Mouse (Mus musculus): Measurements from ENCODE around the gene Cyb561a3. TPM values are rescaled to one million over a fixed set of nuclear protein-coding genes. Genes with fewer than 3 reads are reported as not detected.

Cyb561a3 gene
- polyA plus RNA-seq, 1 experiment from 2014 or later: 13.5 TPM

DNA sequence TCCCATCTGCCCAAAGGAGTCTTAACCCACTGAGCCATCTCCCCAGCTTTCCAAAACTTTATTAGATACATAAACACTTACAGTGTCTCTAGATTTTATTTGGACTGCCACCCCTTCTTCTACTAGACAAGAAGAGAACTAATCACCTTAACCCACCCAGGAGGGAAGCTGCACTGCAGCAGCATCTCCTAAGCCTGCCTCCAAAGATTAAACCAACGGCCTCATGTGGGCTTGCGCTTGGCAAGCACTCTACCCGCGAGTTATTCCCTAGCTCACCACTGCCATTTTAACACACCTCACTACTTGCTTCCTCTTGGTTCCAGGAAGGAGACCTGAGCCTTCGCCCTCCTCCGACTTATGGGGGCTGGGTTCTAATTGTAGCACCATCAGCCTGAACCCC, 12.7 kb upstream of the Cyb561a3 start:
- Histone ChIP-seq H3K9me3 (replicated peaks) (no peaks in the 10 kb centered on the region), H3K27me3 (replicated peaks) (no peaks in the 10 kb centered on the region), H3K27ac (ENCODE audit: poor library complexity, severe bottlenecking) (no peak overlapping the region), H3K9ac (no peak overlapping the region), H3K4me2 (no peak overlapping the region), H3K4me3 (no peak overlapping the region), H3K36me3 (peaks cover 13% of the 10 kb centered on the region), H3K4me1 (replicated peaks) (peaks cover 16% of the 10 kb centered on the region)
- 78% methylated on average over 6 of the region's 6 CpGs for WGBS
- no peak for ATAC-seq (ENCODE audit: insufficient number of reproducible peaks, low FRiP score)

DNA sequence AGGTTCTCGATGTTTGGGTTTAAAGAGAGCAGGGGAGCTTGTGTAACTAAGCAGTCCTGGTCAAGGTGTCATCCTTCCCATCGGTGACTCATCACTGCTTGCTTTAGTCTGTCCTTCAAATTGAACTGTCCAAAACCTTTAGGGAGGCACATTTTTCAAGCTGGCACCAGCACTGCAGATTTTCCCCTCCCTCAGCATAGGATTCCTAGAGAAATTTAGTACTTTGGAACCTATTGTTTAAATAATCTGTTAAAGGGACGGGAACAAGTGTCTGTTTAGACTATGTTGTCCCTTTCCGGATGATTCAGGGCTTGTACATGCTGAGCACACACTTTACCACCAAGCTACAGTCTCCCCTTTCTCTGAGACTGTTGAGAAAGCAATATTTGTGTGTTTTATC, 11.8 kb upstream of the Cyb561a3 start:
- Histone ChIP-seq H3K4me1 (replicated peaks) (peaks cover 16% of the 10 kb centered on the region), H3K27me3 (replicated peaks) (no peaks in the 10 kb centered on the region), H3K36me3 (peaks cover 22% of the 10 kb centered on the region), H3K27ac (ENCODE audit: poor library complexity, severe bottlenecking) (no peak overlapping the region), H3K4me3 (no peak overlapping the region), H3K9me3 (replicated peaks) (no peaks in the 10 kb centered on the region), H3K9ac (no peak overlapping the region), H3K4me2 (no peak overlapping the region)
- no peak for ATAC-seq (ENCODE audit: insufficient number of reproducible peaks, low FRiP score)
- WGBS: 61% methylated on average over 4 of the region's 4 CpGs

DNA sequence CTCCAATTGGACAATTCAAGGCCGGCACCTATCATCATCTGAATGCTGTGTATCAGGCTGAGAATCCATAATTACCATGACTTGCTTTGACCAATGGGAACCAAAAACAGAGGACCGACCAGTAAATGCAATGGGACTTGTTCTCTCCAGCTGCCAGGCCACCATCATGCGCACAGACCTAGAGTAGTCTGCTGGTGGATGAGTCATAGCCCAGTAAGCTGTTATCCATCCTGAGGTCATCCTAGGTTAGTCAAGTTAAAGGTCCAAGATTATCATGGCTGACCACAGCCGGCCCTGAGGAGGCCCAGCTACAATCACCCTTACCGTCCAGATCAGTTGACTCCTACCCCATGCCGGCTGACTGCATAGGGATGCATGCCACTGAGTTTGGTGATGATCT, 7.3 kb upstream of the Cyb561a3 start:
- WGBS: 86% methylated on average over 6 of the region's 6 CpGs
- peaks cover 62% of the 10 kb centered on the region for H3K36me3 ChIP-seq

DNA sequence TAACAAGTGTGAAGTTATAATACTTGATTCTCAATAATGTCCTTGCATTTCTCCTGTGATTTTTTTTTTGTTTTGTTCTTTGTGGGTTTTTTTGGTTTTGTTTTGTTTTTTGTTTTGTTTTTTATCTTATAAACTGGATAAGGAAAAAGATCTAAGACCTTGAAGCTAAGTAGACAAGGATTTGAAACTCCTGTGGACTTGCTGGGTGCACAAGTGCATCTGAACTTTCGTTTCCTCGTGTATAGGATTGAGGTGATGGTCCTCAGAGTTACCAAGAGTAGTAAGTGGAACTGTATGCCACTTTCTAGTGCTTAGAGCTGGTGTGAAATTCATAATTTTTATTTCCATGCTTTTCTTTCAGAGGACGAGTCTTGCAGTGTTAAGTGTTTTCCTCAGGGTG, 3.1 kb downstream of the Cyb561a3 start:
- Histone ChIP-seq H3K4me1 (replicated peaks) (peaks cover 16% of the 10 kb centered on the region), H3K27ac (ENCODE audit: poor library complexity, severe bottlenecking) (no peak overlapping the region), H3K4me2 (no peak overlapping the region), H3K9me3 (replicated peaks) (no peaks in the 10 kb centered on the region), H3K9ac (no peak overlapping the region), H3K27me3 (replicated peaks) (no peaks in the 10 kb centered on the region), H3K4me3 (no peak overlapping the region), H3K36me3 (peaks cover 20% of the 10 kb centered on the region)
- 75% methylated on average over 3 of the region's 3 CpGs for WGBS
- no peak for ATAC-seq (ENCODE audit: insufficient number of reproducible peaks, low FRiP score)

More for the DNA sequence above, 7.3 kb upstream of the Cyb561a3 start:
- H3K4me1 ChIP-seq (replicated peaks): no peaks in the 10 kb centered on the region
- no peak overlapping the region for H3K4me3 ChIP-seq
- H3K4me2 ChIP-seq: no peak overlapping the region
- ATAC-seq (ENCODE audit: insufficient number of reproducible peaks, low FRiP score): no peak
- H3K9ac ChIP-seq: no peak overlapping the region
- H3K27me3 ChIP-seq (replicated peaks): no peaks in the 10 kb centered on the region
- no peaks in the 10 kb centered on the region for H3K9me3 ChIP-seq (replicated peaks)
- H3K27ac ChIP-seq (ENCODE audit: poor library complexity, severe bottlenecking): no peak overlapping the region

DNA sequence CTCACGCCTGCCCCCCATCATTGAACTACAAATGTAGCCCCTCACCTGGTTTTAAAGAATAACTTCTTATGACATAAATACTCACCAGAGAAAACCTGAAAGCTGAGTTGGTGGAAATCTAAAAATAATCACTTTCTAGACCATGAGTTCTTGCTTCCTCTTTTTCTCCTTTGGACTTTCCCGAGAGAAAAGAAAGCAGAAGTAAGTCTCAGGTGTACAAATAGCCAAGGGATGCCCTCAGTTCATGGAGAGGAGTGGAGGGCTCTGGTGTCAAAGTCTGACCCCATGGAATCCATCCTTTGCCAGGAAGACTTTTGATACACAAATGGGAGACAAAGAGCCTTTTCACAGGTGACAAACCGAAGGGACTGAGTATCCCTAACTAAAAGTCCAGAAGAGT, 3.8 kb downstream of the Cyb561a3 start:
- Histone ChIP-seq H3K9me3 (replicated peaks) (no peaks in the 10 kb centered on the region), H3K36me3 (peaks cover 22% of the 10 kb centered on the region)
- no peak for ATAC-seq (ENCODE audit: insufficient number of reproducible peaks, low FRiP score)

DNA sequence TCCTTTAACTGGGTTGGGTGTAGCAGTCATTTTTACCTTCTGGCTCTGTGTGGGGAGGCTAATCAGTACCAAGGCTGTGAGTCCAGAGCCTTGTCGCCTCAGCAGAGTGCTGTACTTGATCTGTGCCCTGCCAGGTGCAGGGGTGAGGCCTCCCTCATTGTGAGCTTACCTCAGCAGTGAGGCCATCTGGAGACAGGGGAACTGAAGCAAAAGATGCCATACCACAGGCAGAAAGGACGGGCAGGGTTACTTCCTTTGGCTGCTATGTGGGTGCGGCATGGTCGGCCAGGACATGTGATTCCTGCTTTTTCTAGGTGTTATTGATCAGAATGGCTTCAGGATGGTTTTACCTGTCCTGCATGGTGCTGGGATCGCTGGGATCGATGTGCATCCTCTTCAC, 5.0 kb downstream of the Cyb561a3 start:
- no peak overlapping the region for H3K27ac ChIP-seq (ENCODE audit: poor library complexity, severe bottlenecking)
- H3K4me1 ChIP-seq (replicated peaks): peaks cover 12% of the 10 kb centered on the region
- H3K4me3 ChIP-seq: no peak overlapping the region
- H3K36me3 ChIP-seq: peaks cover 22% of the 10 kb centered on the region
- H3K27me3 ChIP-seq (replicated peaks): no peaks in the 10 kb centered on the region
- no peak overlapping the region for H3K4me2 ChIP-seq
- no peak for ATAC-seq (ENCODE audit: insufficient number of reproducible peaks, low FRiP score)
- WGBS: 80% methylated on average over 6 of the region's 6 CpGs
- no peaks in the 10 kb centered on the region for H3K9me3 ChIP-seq (replicated peaks)
- H3K9ac ChIP-seq: no peak overlapping the region; the same call in 1 of the 2 replicates

More for the DNA sequence above, 3.8 kb downstream of the Cyb561a3 start:
- no peak overlapping the region for H3K9ac ChIP-seq
- no peak overlapping the region for H3K4me3 ChIP-seq
- WGBS: 64% methylated on average over 3 of the region's 3 CpGs
- H3K27me3 ChIP-seq (replicated peaks): no peaks in the 10 kb centered on the region
- peaks cover 16% of the 10 kb centered on the region for H3K4me1 ChIP-seq (replicated peaks)
- H3K27ac ChIP-seq (ENCODE audit: poor library complexity, severe bottlenecking): no peak overlapping the region
- no peak overlapping the region for H3K4me2 ChIP-seq

DNA sequence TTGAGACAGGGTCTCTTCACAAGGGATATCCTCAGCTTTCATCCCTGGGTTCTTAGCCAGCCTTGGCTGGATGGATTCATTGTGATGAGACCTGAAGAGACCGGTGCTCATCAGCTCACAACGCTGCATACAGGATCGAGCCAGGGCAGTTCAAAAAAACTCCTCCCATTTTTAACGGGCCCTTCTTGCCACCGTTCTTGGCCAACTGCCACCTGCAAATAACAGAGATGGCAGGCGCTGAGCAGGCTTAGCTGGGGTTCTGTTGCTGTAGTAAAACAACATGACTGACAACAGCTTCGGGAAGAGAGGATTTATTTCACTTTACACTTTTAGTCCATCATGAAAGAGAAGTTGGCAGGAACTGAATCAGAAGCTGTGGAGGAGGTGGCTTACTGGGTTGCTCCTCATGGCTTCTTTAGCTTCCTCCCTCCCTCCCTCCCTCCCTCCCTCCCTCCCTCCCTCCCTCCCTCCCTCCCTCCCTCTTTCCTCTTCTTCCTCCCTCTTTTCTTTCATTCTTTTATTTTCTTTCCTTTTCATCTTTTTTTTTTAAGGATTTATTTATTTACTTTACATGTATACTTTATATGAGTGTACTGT, 6.7 kb downstream of the Cyb561a3 start:
- Histone ChIP-seq H3K4me1 (replicated peaks) (peaks cover 3% of the 10 kb centered on the region; the same call in 1 of the 2 replicates), H3K4me2 (no peak overlapping the region), H3K9me3 (replicated peaks) (no peaks in the 10 kb centered on the region), H3K27me3 (replicated peaks) (no peaks in the 10 kb centered on the region), H3K9ac (no peak overlapping the region), H3K4me3 (no peak overlapping the region), H3K27ac (ENCODE audit: poor library complexity, severe bottlenecking) (no peak overlapping the region), H3K36me3 (peaks cover 32% of the 10 kb centered on the region)
- WGBS: 64% methylated on average over 7 of the region's 7 CpGs
- no peak for ATAC-seq (ENCODE audit: insufficient number of reproducible peaks, low FRiP score)

DNA sequence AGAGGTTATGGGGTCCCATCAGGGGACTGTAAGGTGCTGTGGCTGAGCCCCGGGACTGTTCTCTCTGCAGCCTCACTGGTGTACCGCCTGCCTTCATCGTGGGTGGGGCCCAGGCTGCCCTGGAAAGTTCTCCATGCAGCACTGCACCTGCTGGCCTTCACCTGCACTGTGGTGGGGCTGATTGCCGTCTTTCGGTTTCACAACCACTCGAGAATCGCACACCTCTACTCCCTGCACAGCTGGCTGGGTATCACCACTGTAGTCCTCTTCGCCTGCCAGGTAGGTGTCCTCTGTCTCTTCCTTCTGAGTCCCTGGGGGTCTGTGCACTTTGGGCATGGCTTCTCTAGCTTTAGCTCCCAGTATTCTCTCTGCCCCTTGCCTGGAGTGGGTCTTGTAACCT, 8.1 kb downstream of the Cyb561a3 start:
- Histone ChIP-seq H3K9ac (no peak overlapping the region), H3K27me3 (replicated peaks) (no peaks in the 10 kb centered on the region), H3K4me2 (no peak overlapping the region), H3K4me1 (replicated peaks) (no peaks in the 10 kb centered on the region), H3K27ac (ENCODE audit: poor library complexity, severe bottlenecking) (no peak overlapping the region), H3K9me3 (replicated peaks) (no peaks in the 10 kb centered on the region), H3K4me3 (no peak overlapping the region), H3K36me3 (peaks cover 38% of the 10 kb centered on the region)
- 85% methylated on average over 8 of the region's 8 CpGs for WGBS
- no peak for ATAC-seq (ENCODE audit: insufficient number of reproducible peaks, low FRiP score)

DNA sequence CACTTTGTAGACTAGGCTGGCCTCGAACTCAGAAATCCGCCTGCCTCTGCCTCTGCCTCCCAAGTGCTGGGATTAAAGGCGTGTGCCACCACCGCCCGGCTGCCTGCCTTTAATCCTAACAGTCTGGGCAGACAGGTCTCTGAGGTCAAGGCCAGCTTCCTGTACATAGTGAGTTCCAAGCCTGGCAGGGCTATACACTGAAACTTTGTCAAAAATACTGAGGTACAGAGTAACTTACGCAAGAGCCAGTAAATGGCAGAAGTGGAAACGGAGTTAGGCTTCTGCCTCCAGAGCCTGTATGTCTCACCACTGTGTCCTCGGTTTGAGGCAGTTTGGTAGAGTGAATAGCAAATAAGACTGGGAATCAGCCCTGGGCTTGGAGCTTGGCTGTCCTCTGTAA, 10.3 kb downstream of the Cyb561a3 start:
- H3K9me3 ChIP-seq (replicated peaks): no peaks in the 10 kb centered on the region
- H3K4me1 ChIP-seq (replicated peaks): no peaks in the 10 kb centered on the region
- WGBS: 84% methylated on average over 8 of the region's 8 CpGs
- H3K9ac ChIP-seq: no peak overlapping the region
- H3K4me2 ChIP-seq: no peak overlapping the region
- H3K27ac ChIP-seq (ENCODE audit: poor library complexity, severe bottlenecking): no peak overlapping the region
- H3K36me3 ChIP-seq: peaks cover 37% of the 10 kb centered on the region
- ATAC-seq (ENCODE audit: insufficient number of reproducible peaks, low FRiP score): no peak
- no peak overlapping the region for H3K4me3 ChIP-seq
- H3K27me3 ChIP-seq (replicated peaks): no peaks in the 10 kb centered on the region

DNA sequence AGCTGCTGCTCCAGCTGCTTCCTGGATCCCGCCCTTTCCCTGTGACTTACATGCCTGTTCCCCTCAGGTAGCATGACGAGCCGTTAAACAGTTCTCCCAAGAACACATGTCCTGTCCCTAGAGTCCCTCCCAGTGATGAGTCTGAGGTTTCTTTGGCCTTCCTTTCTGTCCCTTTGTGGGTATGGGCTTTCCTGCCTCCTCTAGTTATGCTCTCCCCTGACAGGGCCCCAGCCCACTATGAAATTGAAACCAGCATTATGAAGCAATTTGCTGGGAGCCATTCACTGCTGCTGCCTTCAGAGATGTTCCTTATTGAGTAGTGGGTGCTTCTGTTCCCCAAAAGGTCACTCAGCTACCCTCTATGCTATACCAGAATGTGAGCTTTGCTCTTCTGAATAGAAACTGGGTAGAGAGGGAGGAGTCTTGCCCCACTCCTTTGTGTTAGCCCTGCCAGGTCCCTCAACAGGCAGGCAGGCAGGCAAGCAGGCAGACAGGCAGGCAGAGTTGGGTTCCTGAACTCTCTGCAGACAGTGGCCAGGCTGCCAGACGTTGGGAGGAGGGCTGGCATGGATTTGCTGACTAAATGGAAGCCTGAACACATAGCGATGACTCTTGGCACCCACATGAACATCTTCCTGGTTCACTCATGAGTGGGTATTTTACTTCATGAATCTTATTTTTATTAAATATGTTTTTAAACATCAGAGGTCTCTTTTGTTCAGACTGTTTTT, 12.3 kb downstream of the Cyb561a3 start:
- Histone ChIP-seq H3K4me2 (no peak overlapping the region), H3K27ac (ENCODE audit: poor library complexity, severe bottlenecking) (no peak overlapping the region), H3K9me3 (replicated peaks) (no peaks in the 10 kb centered on the region), H3K36me3 (peaks cover 50% of the 10 kb centered on the region), H3K27me3 (replicated peaks) (no peaks in the 10 kb centered on the region), H3K4me3 (no peak overlapping the region), H3K9ac (no peak overlapping the region), H3K4me1 (replicated peaks) (no peaks in the 10 kb centered on the region)
- no peak for ATAC-seq (ENCODE audit: insufficient number of reproducible peaks, low FRiP score)
- WGBS: 76% methylated on average over 5 of the region's 5 CpGs

DNA sequence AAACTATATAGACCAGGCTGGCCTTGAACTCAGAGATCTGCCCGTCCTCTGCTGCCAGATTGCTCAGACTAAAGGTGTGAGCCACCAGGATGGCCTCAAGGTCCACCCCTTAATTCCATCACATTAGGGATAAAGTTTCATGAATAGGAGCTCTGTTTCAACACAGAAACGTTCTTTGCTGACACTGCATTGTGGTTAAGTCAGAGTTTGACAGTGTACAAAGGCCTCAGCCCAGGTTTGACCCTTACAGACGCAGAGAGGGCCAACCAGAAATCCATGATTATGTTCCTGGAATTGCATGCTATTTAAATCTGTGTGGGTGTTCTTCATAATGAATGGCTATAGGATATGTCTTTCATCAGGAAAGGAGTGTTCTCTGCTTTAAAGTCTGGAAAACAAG, 13.3 kb downstream of the Cyb561a3 start:
- 67% methylated on average over 3 of the region's 3 CpGs for WGBS
- no peaks in the 10 kb centered on the region for H3K9me3 ChIP-seq (replicated peaks)
- no peaks in the 10 kb centered on the region for H3K4me1 ChIP-seq (replicated peaks)
- H3K27me3 ChIP-seq (replicated peaks): no peaks in the 10 kb centered on the region
- peaks cover 56% of the 10 kb centered on the region for H3K36me3 ChIP-seq
- H3K27ac ChIP-seq (ENCODE audit: poor library complexity, severe bottlenecking): no peak overlapping the region
- no peak for ATAC-seq (ENCODE audit: insufficient number of reproducible peaks, low FRiP score)
- no peak overlapping the region for H3K4me3 ChIP-seq
- no peak overlapping the region for H3K4me2 ChIP-seq
- no peak overlapping the region for H3K9ac ChIP-seq

Measured in heart, embryonic 12.5 days (tissue).